Mouse (Mus musculus): ENCODE measurements at regions not wholly inside any gene's neighbourhood (a gene's known extent, or its start where the extent isn't known, plus 50 kb on each side); places are given as distances from the start of the nearest gene placed in this dataset.

GRCm38 (mm10) chr16:76232680-76233079 is 140.9 kb downstream of the Nrip1 start:
- DNase-seq = no peak

GRCm38 (mm10) chr16:76232174-76232573 is 141.5 kb downstream of the Nrip1 start:
- DNase-seq = peak; percentile 10

- no peak for DNase-seq
These were observed 142.9 kb downstream of the Nrip1 start for GRCm38 (mm10) chr16:76230516-76231302.

GRCm38 (mm10) chr16:76228451-76228850 is 145.2 kb downstream of the Nrip1 start:
- no peak for DNase-seq

GRCm38 (mm10) chr16:76226446-76226845 is 147.2 kb downstream of the Nrip1 start:
- no peak for DNase-seq

GRCm38 (mm10) chr16:76225587-76226226 is 147.9 kb downstream of the Nrip1 start:
- DNase-seq = no peak

GRCm38 (mm10) chr16:76224901-76225586 is 148.6 kb downstream of the Nrip1 start:
- DNase-seq = peak; percentile 38

- no peak for DNase-seq
These were observed 149.9 kb downstream of the Nrip1 start for GRCm38 (mm10) chr16:76223716-76224115.

- no peak for DNase-seq
These were observed 150.7 kb downstream of the Nrip1 start for GRCm38 (mm10) chr16:76222960-76223359.

- DNase-seq = no peak
These were observed 153.2 kb downstream of the Nrip1 start for GRCm38 (mm10) chr16:76220466-76220865.

- no peak for DNase-seq
These were observed 154.4 kb downstream of the Nrip1 start for GRCm38 (mm10) chr16:76219233-76219632.

GRCm38 (mm10) chr16:76218310-76219170 is 155.1 kb downstream of the Nrip1 start:
- DNase-seq = no peak

- no peak for DNase-seq
These were observed 157.4 kb downstream of the Nrip1 start for GRCm38 (mm10) chr16:76216184-76216583.

- no peak for DNase-seq
These were observed 158.1 kb downstream of the Nrip1 start for GRCm38 (mm10) chr16:76215558-76215957.

- DNase-seq = peak; percentile 59
These were observed 171.7 kb downstream of the Nrip1 start for GRCm38 (mm10) chr16:76201773-76202571.

GRCm38 (mm10) chr16:76200801-76201728 is 172.6 kb downstream of the Nrip1 start:
- no peak for DNase-seq

- peak; percentile 47 for DNase-seq
These were observed 173.4 kb downstream of the Nrip1 start for GRCm38 (mm10) chr16:76200268-76200667.

- DNase-seq = peak; percentile 29
These were observed 174.6 kb downstream of the Nrip1 start for GRCm38 (mm10) chr16:76199006-76199405.

GRCm38 (mm10) chr16:76194291-76194690 is 172.2 kb upstream of the Samsn1 start:
- DNase-seq = no peak

GRCm38 (mm10) chr16:76191135-76191534 is 169.1 kb upstream of the Samsn1 start:
- no peak for DNase-seq

Measured in adrenal gland, postnatal 10 days (tissue).